Mouse (Mus musculus) left cerebral cortex, postnatal 14 days (tissue): ENCODE measurements around the gene Ptprt. TPM values are rescaled to one million over a fixed set of nuclear protein-coding genes. Genes with fewer than 3 reads are reported as not detected.

ENCODE experiments used
- DNase-seq, 2 experiments: peaks; one replicate each; pipeline ENCODE4 v3.0.0; 2021 to 2022; ENCODE audit warnings: low spot score in 2 of 2, mixed read lengths in 1 of 2
- intact Hi-C: fragments of 180-260 bp; cut with DNase I; formaldehyde crosslinking; loops from one replicate; pipeline ENCODE4 v1.15.1; 2025
- total RNA-seq, 2 experiments: library from RNA; stranded (reverse); gene quantifications; 2 replicates each; pipeline ENCODE4 v1.2.3; 2021

The Ptprt gene
- total RNA-seq, 2 experiments from 2014 or later, result 96.9 to 100 TPM

- DNase-seq, result no peak
- intact Hi-C loops, result no loop called here
Measured at GRCm38 (mm10) chr2:162080717-162081398, 580.1 kb downstream of the Ptprt start.

GRCm38 (mm10) chr2:162078571-162079280, 582.2 kb downstream of the Ptprt start:
- DNase-seq, result peak in 1 of 2 experiments; percentile 16
- intact Hi-C loops, result no loop called here

DNA sequence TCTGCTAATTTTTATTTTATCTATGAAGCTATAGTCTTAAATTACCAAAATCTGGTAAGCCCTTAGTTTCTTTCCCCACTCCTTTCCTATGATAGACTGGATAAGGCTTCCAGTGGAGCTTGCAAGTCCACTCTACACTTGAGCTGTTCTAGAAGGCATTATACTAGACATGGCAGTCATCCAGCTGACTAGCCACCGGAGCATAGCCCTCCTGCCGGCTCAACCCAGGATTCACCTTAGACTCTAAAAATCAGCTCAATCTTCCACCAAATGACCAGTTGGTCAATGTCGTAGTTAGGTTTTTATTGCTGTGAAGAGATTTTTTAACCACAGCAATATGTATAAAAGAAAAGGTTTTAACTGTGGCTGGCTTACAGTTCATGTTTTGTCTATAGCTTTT, 608.1 kb downstream of the Ptprt start:
- DNase-seq, result no peak
- intact Hi-C loops, result no loop called here

DNA sequence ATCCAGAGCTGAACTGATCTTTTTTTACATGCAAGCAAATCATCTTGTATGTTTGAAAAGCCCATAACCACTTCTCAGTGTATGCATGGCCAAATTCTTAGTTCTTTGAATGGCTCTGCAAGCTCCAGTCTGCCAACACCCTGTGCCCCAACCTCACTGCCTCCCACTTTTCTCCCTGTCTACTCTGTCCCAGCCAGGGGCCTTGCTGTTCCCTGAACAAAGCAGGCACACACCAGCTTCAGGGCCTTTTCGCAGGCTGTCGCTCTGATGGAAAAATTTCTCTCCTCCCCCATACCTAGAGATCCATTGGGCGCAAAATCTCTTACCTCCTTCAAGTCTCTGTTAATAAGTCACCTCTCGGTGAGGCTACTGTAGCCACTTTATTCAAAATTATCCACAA, 610.7 kb downstream of the Ptprt start:
- intact Hi-C loops, result no loop called here
- DNase-seq, result no peak

DNA sequence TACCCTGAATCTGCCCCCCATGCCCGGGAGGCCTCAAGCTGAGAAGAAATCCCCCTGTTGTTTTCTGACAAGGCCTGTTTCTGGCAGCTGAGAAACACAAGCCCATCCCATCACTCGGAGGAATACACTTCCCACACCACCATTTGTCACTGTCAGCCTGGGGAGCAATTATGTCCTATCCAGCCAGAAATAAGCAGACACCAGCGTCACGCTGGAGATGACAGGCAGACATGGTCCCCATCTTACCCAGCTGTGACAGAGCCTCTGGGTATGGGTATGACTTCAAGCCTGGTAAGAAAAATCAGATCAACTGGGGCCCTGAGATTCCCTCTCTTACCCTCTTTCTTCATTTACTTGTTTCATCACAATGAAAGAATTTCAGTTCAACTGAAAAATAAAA, 625.3 kb downstream of the Ptprt start:
- intact Hi-C loops, result no loop called here
- DNase-seq, result no peak

DNA sequence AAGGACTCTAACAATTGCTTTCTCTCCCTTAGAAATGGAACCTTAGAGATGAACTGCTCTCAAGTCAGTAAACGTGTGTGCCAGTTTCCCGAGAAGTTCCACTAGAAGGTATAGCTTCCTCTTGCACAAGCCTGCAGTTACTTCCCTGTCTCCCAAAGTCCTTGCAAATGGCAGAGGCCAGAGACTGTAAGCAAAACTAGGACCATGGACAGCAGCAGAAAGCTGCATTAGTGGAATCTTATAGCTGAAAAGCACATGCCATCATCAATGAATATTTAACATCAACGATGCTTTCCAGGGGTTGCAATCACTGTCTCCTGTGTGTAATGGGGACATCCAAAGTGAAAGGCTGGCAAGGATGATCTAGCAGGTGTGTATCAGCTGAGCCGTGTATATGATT, 629.3 kb downstream of the Ptprt start:
- intact Hi-C loops, result no loop called here
- no peak for DNase-seq

DNA sequence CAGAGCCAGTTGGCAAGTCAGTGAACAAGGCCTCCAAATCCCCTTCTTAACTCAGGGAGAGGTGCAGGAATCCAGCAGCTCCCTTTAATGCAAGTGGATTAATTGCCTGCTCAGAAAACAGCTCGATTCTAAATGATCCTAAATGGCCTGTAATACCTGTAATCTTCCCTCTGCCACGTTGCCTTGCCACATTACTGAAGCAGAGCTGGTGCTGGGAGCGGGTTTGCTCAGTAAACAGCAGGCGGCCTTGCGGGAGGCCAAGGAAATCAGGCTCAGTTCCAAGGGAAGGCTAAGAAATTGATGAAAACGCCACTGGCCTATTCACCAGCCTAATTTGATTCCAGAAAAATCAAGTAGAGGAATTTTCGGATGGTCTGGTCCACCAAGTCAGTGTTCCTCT, 659.9 kb downstream of the Ptprt start:
- DNase-seq, result no peak
- intact Hi-C loops, result no loop called here

GRCm38 (mm10) chr2:161982311-161982710, 678.6 kb downstream of the Ptprt start:
- intact Hi-C loops, result no loop called here
- DNase-seq, result no peak

DNA sequence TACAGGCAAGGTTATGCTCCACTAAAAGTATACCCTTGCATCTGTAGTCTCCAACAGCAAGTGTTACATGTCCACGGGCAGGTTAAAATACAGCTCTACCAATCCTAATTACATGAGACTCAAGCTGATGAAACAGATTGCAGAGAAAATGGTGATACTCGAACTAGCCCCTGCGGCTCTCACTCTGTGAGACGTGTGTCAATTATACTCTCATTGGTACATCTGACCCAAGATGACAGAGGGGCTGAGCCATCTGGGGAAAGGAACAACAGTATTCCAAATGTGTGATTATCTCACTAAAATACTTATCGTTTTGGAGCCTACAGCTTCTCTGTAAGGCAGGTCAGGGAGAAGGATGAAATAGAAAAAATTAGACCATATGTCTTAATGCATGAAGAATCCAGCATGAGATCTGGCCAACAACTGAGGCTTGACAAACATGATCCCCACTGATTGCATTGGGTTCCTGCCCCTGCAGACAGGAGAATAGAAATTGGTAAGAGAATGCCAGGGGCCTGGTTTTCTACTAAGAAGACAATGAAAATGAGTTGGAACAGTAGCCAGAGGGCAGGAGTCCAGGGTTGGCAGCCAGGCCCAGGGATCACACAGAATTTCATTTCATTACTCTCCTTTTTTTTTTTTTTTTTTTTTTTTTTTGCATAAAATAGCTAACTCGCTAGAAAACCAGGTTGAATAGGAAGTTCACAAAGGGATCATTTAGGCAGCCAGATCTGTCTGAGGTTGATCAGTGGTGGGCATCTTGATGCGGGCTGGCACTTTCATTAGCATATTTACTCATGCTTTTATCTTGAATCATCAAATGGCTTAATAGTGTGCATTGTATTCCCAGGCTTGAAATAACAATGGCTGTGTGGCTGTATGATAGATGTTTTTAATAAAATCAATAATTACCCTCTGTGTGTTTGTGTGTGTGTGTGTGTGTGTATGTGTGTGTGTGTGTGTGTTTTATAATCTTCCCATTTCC, 699.5 kb downstream of the Ptprt start:
- intact Hi-C loops, result no loop called here
- DNase-seq, result peak in 1 of 2 experiments; percentile 13

DNA sequence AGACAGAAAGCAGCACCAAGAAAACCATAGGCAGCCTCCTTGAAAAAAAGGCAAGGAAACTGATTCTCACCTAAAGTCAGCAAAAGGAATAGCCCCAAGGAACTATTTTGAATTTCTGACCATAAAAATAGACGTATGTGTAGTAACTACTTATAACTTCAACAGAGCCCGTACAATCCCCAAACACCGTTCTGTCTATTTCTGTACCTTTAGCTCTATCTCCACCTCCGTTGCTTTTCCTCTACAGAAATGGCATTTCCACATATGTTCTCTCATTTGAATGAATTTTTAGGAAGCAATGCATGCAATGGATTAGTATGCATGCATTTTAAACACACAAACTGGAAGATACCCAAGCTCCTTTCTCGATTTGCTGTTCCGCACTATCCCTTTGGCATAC, 715.5 kb downstream of the Ptprt start:
- intact Hi-C loops, result no loop called here
- peak in 1 of 2 experiments; percentile 5 for DNase-seq

DNA sequence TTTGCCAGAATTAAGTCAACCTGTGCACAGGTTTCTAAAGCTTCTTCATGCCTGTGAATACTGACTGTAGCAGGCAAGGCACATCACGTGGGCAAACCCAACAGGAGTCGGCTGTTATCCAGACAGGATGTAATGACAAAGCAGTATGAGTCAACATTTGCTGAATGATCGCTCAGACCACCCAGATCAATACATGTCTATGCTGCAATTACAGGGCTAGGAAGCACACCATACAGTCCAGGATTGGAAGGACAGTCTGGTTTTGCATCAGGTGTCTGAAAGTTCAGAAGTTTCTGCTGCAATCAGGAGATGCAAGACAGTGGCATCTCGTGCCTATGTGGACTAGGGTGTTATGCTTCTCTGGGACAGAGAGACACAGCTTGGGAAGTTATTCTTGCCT, 716.3 kb downstream of the Ptprt start:
- intact Hi-C loops, result no loop called here
- DNase-seq, result no peak

- intact Hi-C loops, result no loop called here
- DNase-seq, result no peak
Measured at GRCm38 (mm10) chr2:161941991-161942390, 719.0 kb downstream of the Ptprt start.

DNA sequence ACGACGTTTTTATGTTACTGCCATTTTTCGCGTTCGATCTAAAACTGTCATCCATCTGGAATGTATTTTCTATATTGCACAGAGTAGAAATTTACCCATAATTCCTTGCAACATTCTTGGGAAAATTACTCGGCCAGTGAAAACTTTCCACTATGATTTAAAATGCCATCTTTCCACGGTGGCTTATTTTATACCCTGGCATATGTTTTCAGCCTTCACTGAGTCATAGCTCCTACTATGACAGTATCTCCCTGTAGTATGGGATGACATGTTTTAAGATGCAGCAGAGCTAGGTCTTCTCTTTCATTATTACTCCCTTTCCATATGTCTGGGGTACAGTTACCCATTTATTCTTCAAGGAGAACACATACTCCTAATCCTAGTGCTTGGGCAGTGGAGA, 753.7 kb downstream of the Ptprt start:
- no peak for DNase-seq
- intact Hi-C loops, result no loop called here

DNA sequence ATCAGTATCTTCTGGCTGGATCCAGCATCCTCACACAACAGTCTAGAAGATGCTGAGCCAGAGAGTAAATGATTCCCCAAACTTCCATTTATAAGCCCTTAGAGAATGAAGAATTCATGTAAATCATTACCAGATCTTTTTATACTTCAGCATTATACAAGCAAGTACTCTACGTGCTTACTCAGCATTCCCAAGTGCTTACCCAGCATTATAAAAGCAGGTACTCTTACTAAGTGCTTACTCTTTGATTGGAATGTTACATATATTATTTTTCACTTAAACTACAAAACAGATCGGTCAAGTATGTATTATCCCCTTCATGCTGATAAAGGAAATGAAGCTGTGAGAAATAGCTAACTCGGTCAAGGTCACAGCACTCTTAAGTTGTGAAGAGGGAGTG, 758.8 kb downstream of the Ptprt start:
- no peak for DNase-seq
- intact Hi-C loops, result no loop called here

- DNase-seq, result no peak
- intact Hi-C loops, result no loop called here
Measured at GRCm38 (mm10) chr2:161884446-161884845, 776.5 kb downstream of the Ptprt start.

DNA sequence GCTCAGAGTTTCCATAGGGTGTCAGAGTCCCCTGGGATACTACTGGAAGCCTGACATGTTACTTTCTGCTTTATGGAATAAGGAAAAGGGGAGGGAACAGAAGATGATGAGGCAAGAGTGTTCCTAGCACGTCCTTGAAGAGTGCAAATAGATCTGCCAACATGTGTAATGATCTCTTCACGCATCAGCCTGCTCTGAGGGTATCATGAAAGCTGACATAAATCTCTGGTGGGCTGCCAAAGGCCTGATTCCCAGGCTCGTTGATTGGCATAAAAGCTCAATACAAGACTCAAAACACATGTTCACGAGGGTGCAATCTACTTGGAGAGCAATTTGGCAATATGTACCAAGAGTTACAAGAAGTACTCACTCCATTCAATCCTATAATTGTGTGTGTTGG, 778.4 kb downstream of the Ptprt start:
- DNase-seq, result no peak
- intact Hi-C loops, result no loop called here

DNA sequence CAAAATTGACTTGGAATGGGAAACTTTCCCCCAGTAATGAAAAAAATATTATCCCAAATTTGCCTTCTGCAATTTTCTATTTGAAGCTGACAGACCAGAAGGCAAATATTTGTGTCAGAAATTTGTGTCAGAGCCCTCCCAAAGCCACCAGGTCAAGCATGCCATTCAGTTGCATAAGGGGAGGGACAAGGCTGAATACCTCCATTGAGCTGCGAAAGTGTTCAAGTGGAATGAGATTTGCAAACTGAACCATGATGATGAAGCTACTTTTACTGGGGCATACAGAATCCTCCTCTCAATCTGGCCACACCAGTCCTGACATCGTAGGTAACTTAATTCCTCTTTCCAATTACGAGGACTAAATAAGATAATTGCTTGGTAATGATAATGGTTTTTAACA, 780.0 kb downstream of the Ptprt start:
- no peak for DNase-seq
- intact Hi-C loops, result no loop called here

DNA sequence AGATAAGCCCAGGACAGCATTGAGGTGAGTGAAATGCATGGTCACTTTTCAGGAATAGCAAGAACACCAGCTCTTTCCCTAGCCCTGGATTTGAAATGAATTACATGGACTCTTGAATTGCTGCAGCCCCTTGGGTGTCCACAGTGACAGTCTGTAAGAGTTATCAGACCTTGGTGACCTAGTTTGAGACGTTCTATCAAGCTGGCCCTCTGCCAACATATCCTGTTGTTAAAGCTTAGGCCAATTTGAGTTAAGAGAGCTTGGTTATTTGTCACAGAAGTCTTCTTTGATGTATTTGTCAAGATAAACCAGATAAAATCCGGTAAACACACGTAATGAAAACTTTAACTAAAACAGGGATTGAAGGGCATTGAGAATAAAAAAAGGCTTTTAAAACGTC, 795.7 kb downstream of the Ptprt start:
- DNase-seq, result no peak
- intact Hi-C loops, result no loop called here

GRCm38 (mm10) chr2:161858813-161859212, 802.1 kb downstream of the Ptprt start:
- no peak for DNase-seq
- intact Hi-C loops, result no loop called here

DNA sequence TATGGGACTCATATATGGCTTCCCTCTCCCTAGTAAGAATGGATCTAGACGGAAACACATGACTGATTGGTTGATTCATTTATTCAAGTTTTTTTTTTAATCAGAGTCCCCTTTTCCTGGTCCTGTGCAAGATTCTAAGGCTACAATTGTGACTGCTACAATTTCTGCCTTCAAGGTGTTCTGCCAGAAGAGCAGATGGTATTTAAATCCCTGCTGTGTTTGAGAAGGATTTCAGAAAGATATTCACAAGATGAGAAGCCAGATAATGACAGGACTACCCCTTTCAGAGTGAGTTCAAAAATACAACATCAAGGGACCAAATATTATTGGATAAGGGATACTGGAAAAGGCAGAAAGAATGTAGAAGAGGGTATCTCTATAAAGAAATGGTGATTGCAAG, 802.6 kb downstream of the Ptprt start:
- DNase-seq, result no peak
- intact Hi-C loops, result no loop called here
